Mouse (Mus musculus) myocyte (in vitro differentiated cells): ENCODE measurements around the gene Gm42421. TPM values are rescaled to one million over a fixed set of nuclear protein-coding genes. Genes with fewer than 3 reads are reported as not detected.
A peak's percentile ranks its signal among the peaks of the same experiment; 100 is the strongest.

Experiments
- H3K27me3 ChIP-seq: one replicate; pipeline ENCODE4 v1.6.1; 2011; ENCODE audit not compliant: control insufficient read depth, insufficient read depth, insufficient read length
- H3K36me3 ChIP-seq: one replicate; pipeline ENCODE4 v1.6.1; 2011; ENCODE audit not compliant: control insufficient read depth, insufficient read depth
- H3K4me2 ChIP-seq: one replicate; pipeline ENCODE4 v1.6.1; 2011; ENCODE audit warnings: low read depth, control low read depth
- H3K4me3 ChIP-seq: one replicate; pipeline ENCODE4 v1.5.1; 2011; ENCODE audit warnings: mild to moderate bottlenecking, control low read depth, moderate library complexity
- H3K79me2 ChIP-seq: one replicate; pipeline ENCODE4 v1.6.1; 2011; ENCODE audit not compliant: control insufficient read depth, insufficient read depth
- H3ac ChIP-seq: one replicate; pipeline ENCODE4 v1.6.1; 2011; ENCODE audit not compliant: control insufficient read depth, insufficient read length
- CEBPB ChIP-seq: IDR thresholded peaks from 2 replicates; pipeline ENCODE4 v1.6.1; 2011; ENCODE audit warnings: mild to moderate bottlenecking, moderate library complexity; ENCODE audit not compliant: poor library complexity, insufficient read depth, severe bottlenecking
- E2F4 ChIP-seq: IDR thresholded peaks from one replicate; pipeline ENCODE4 v1.6.1; 2011; ENCODE audit warnings: mild to moderate bottlenecking, control low read depth, moderate library complexity; ENCODE audit not compliant: insufficient read depth
- MAX ChIP-seq: IDR thresholded peaks from one replicate; pipeline ENCODE4 v1.6.1; 2011; ENCODE audit warnings: low read depth, mild to moderate bottlenecking, control low read depth
- MYOD1 ChIP-seq, 3 experiments: IDR thresholded peaks; one replicate each; pipeline ENCODE4 v1.6.1; 2011; ENCODE audit warnings: control low read depth in 2 of 3, low read depth in 2 of 3, mild to moderate bottlenecking in 2 of 3, moderate library complexity in 1 of 3; ENCODE audit not compliant: insufficient read length in 2 of 3, control insufficient read depth in 1 of 3
- MYOG ChIP-seq, 3 experiments: IDR thresholded peaks; one replicate each; pipeline ENCODE4 v1.6.1; 2011; ENCODE audit warnings: control low read depth in 2 of 3, low read depth in 2 of 3, mild to moderate bottlenecking in 2 of 3; ENCODE audit not compliant: insufficient read length in 2 of 3, control insufficient read depth in 1 of 3, insufficient read depth in 1 of 3
- POLR2A ChIP-seq: IDR thresholded peaks from one replicate; pipeline ENCODE4 v1.6.1; 2011; ENCODE audit warnings: low read depth, mild to moderate bottlenecking, control low read depth, moderate library complexity; ENCODE audit not compliant: insufficient read length
- POLR2AphosphoS2 ChIP-seq: IDR thresholded peaks from one replicate; pipeline ENCODE4 v1.6.1; 2011; ENCODE audit warnings: low read depth, control low read depth; ENCODE audit not compliant: insufficient read length
- REST ChIP-seq: IDR thresholded peaks from one replicate; pipeline ENCODE4 v1.6.1; 2011; ENCODE audit warnings: mild to moderate bottlenecking, control low read depth, moderate library complexity; ENCODE audit not compliant: insufficient read depth, insufficient read length
- SRF ChIP-seq: IDR thresholded peaks from one replicate; pipeline ENCODE4 v1.6.1; 2011; ENCODE audit warnings: low read depth; ENCODE audit not compliant: control insufficient read depth, insufficient read length
- TCF12 ChIP-seq: IDR thresholded peaks from one replicate; pipeline ENCODE4 v1.6.1; 2011; ENCODE audit warnings: mild to moderate bottlenecking, control low read depth; ENCODE audit not compliant: poor library complexity, insufficient read depth, severe bottlenecking
- TCF3 ChIP-seq: IDR thresholded peaks from one replicate; pipeline ENCODE4 v1.6.1; 2011; ENCODE audit warnings: low read depth, control low read depth; ENCODE audit not compliant: insufficient read length
- USF1 ChIP-seq: IDR thresholded peaks from one replicate; pipeline ENCODE4 v1.6.1; 2011; ENCODE audit warnings: low read depth, mild to moderate bottlenecking, control low read depth, moderate library complexity
- polyA plus RNA-seq: library from polyadenylated mRNA; unstranded; fragments of >200 nt; fragmentation: generic; extraction: Trizol; gene quantifications from one replicate; pipeline ENCODE4 v1.2.1, GENCODE M21; 2012; ENCODE audit warnings: missing spikeins

Gene Gm42421
- polyA plus RNA-seq, 1 experiment, result 0.08 TPM

- H3K27me3 ChIP-seq, result no peaks in the 10 kb centered on the region
- no peak overlapping the region for H3ac ChIP-seq
- no peak for TF ChIP-seq CEBPB
- peak; percentile 75 to 81 (median 80) for TF ChIP-seq MYOG (IDR thresholded peaks at IDR 0.05; ENCODE audit: control insufficient read depth in 1 of 3, insufficient read depth in 1 of 3, insufficient read length in 2 of 3, low read depth in 2 of 3)
- peak; percentile 9 for TF ChIP-seq POLR2AphosphoS2
- peak in 2 of 3 experiments; percentile 75 to 87 for TF ChIP-seq MYOD1 (IDR thresholded peaks at IDR 0.05; ENCODE audit: control insufficient read depth in 1 of 3, insufficient read length in 2 of 3, low read depth in 2 of 3)
- H3K36me3 ChIP-seq, result peaks cover 24% of the 10 kb centered on the region
- H3K79me2 ChIP-seq, result peaks cover 6% of the 10 kb centered on the region
- H3K4me2 ChIP-seq, result no peak overlapping the region
- no peak overlapping the region for H3K4me3 ChIP-seq
Observed at GRCm38 (mm10) chr5:143902111-143902510, 25.9 kb upstream of the Gm42421 start.

- Histone ChIP-seq H3K4me3 (no peak overlapping the region), H3K4me2 (no peak overlapping the region), H3K27me3 (no peaks in the 10 kb centered on the region), H3K79me2 (peaks cover 21% of the 10 kb centered on the region), H3ac (no peak overlapping the region), H3K36me3 (peaks cover 24% of the 10 kb centered on the region)
- no peak for TF ChIP-seq MAX
- no peak for TF ChIP-seq USF1
- no peak for TF ChIP-seq CEBPB
- no peak for TF ChIP-seq MYOD1 (IDR thresholded peaks at IDR 0.05; ENCODE audit: control insufficient read depth in 1 of 3, insufficient read length in 2 of 3, low read depth in 2 of 3)
Observed at GRCm38 (mm10) chr5:143903813-143904212, 24.2 kb upstream of the Gm42421 start.

GRCm38 (mm10) chr5:143906429-143906828 is 21.5 kb upstream of the Gm42421 start:
- no peak overlapping the region for H3ac ChIP-seq
- H3K36me3 ChIP-seq, result peaks cover 16% of the 10 kb centered on the region
- peaks cover 26% of the 10 kb centered on the region for H3K79me2 ChIP-seq
- no peaks in the 10 kb centered on the region for H3K27me3 ChIP-seq
- peak overlapping the region; percentile 38 for H3K4me2 ChIP-seq
- no peak overlapping the region for H3K4me3 ChIP-seq
- TF ChIP-seq SRF (no peak), USF1 (no peak), MYOD1 (IDR thresholded peaks at IDR 0.05; ENCODE audit: control insufficient read depth in 1 of 3, insufficient read length in 2 of 3, low read depth in 2 of 3) (no peak), E2F4 (no peak), TCF3 (no peak), MYOG (IDR thresholded peaks at IDR 0.05; ENCODE audit: control insufficient read depth in 1 of 3, insufficient read depth in 1 of 3, insufficient read length in 2 of 3, low read depth in 2 of 3) (no peak), REST (no peak), TCF12 (no peak), POLR2A (no peak), CEBPB (no peak), POLR2AphosphoS2 (no peak), MAX (no peak)

GRCm38 (mm10) chr5:143908926-143909325 is 19.0 kb upstream of the Gm42421 start:
- peak overlapping the region; percentile 79 for H3K4me3 ChIP-seq
- H3K36me3 ChIP-seq, result peaks cover 8% of the 10 kb centered on the region
- TF ChIP-seq E2F4 (no peak), MYOD1 (IDR thresholded peaks at IDR 0.05; ENCODE audit: control insufficient read depth in 1 of 3, insufficient read length in 2 of 3, low read depth in 2 of 3) (no peak), POLR2AphosphoS2 (no peak), MYOG (IDR thresholded peaks at IDR 0.05; ENCODE audit: control insufficient read depth in 1 of 3, insufficient read depth in 1 of 3, insufficient read length in 2 of 3, low read depth in 2 of 3) (no peak), TCF12 (no peak), USF1 (no peak), TCF3 (no peak), POLR2A (no peak), SRF (no peak), MAX (no peak), REST (no peak), CEBPB (no peak)
- peak overlapping the region; percentile 36 for H3ac ChIP-seq
- peak overlapping the region; percentile 83 for H3K4me2 ChIP-seq
- no peaks in the 10 kb centered on the region for H3K27me3 ChIP-seq
- peaks cover 26% of the 10 kb centered on the region for H3K79me2 ChIP-seq

- H3K27me3 ChIP-seq, result no peaks in the 10 kb centered on the region
- peaks cover 26% of the 10 kb centered on the region for H3K79me2 ChIP-seq
- peak within 1 kb of the TSS; percentile 83 for H3K4me2 ChIP-seq
- TF ChIP-seq E2F4, result peak; percentile 87
- no peak for TF ChIP-seq MYOG (IDR thresholded peaks at IDR 0.05; ENCODE audit: control insufficient read depth in 1 of 3, insufficient read depth in 1 of 3, insufficient read length in 2 of 3, low read depth in 2 of 3)
- TF ChIP-seq TCF12, result no peak
- TF ChIP-seq TCF3, result no peak
- TF ChIP-seq USF1, result no peak
- TF ChIP-seq REST, result no peak
- peak; percentile 13 for TF ChIP-seq MAX
- peak; percentile 82 for TF ChIP-seq POLR2A
- peak in 1 of 3 experiments; percentile 28 for TF ChIP-seq MYOD1 (IDR thresholded peaks at IDR 0.05; ENCODE audit: control insufficient read depth in 1 of 3, insufficient read length in 2 of 3, low read depth in 2 of 3)
- TF ChIP-seq CEBPB, result no peak
- TF ChIP-seq SRF, result no peak
- TF ChIP-seq POLR2AphosphoS2, result peak; percentile 86
- H3K36me3 ChIP-seq, result peaks cover 1% of the 10 kb centered on the region
- H3ac ChIP-seq, result peak within 1 kb of the TSS; percentile 36
- peak within 1 kb of the TSS; percentile 79 for H3K4me3 ChIP-seq
Observed at GRCm38 (mm10) chr5:143909417-143910400, 18.3 kb upstream of the Gm42421 start, which contains the start of the genes Aimp2 and Pms2. TSS of gene Aimp2 (minus strand) at chr5:143909847. TSS of gene Pms2 (plus strand) at chr5:143909964.
